In genomic region chr4:102255295-102255670, GRCm38 (mm10) we compare ENCODE assay signal across 9 mouse cellular contexts.
DNase-seq lines count a peak whose midpoint lies in the region; ATAC-seq and TF ChIP-seq lines count a peak whose summit lies in the region.
"Had no signal": no experiment of that assay in that cellular context is flagged by ENCODE, and none has a peak within 500 bp of the region (broad histone marks: within the 10 kb centered on the region; RNA-seq: fewer than 3 reads in every experiment).

No protein-coding gene starts in this region.

- H3K27ac ChIP-seq in heart, adult 2 months = peak overlapping the region; percentile 73
- H3K27ac ChIP-seq in hindbrain, embryonic 11.5 days (ENCODE audit: low read depth, low read length) = peak overlapping the region; percentile 56
- peak overlapping the region; percentile 70 for H3K27ac ChIP-seq in midbrain, embryonic 12.5 days (replicated peaks)

- no peak for TF ChIP-seq EP300 in heart, adult 2 months (IDR thresholded peaks at IDR 0.05; ENCODE audit: insufficient read depth, low read depth, low read length)

- H3K4me1 ChIP-seq in heart, adult 2 months (ENCODE audit: control insufficient read depth, insufficient read depth, low read length) = peaks cover 1% of the 10 kb centered on the region; the same call in 1 of the 2 replicates
- H3K4me1 ChIP-seq in hindbrain, embryonic 11.5 days (replicated peaks; ENCODE audit: control insufficient read depth, insufficient read depth, low read length) = 0 out of 2 replicates have a peak, but pooled peaks cover 2% of the 10 kb centered on the region
- peaks cover 13% of the 10 kb centered on the region for H3K4me1 ChIP-seq in midbrain, embryonic 12.5 days

- no peaks in the 10 kb centered on the region for H3K27me3 ChIP-seq in heart, adult 2 months (ENCODE audit: control insufficient read depth, insufficient read depth, low read length)
- no peaks in the 10 kb centered on the region for H3K27me3 ChIP-seq in hindbrain, embryonic 11.5 days (ENCODE audit: control insufficient read depth, insufficient read depth, low read length)
- no peaks in the 10 kb centered on the region for H3K27me3 ChIP-seq in midbrain, embryonic 12.5 days

- H3K4me3 ChIP-seq in heart, adult 2 months = peak overlapping the region; percentile 48
- H3K4me3 ChIP-seq in hindbrain, embryonic 11.5 days (ENCODE audit: low read depth, low read length) = peak overlapping the region; percentile 30
- peak overlapping the region; percentile 40 for H3K4me3 ChIP-seq in midbrain, embryonic 12.5 days

- peak; percentile 39; the same call in 1 of the 2 replicates for ATAC-seq in hindbrain, embryonic 11.5 days (ENCODE audit: low FRiP score)
- ATAC-seq in midbrain, embryonic 12.5 days (ENCODE audit: low FRiP score, low read depth) = peak; percentile 34; the same call in 1 of the 2 replicates
- no peak for ATAC-seq in megakaryocyte-erythroid progenitor cell, adult 5-6 weeks (replicated peaks; ENCODE audit: low FRiP score, low TSS enrichment, poor library complexity, severe bottlenecking)

- no peaks in the 10 kb centered on the region for H3K9me3 ChIP-seq in hindbrain, embryonic 11.5 days (ENCODE audit: control insufficient read depth, low read length)
- H3K9me3 ChIP-seq in midbrain, embryonic 12.5 days = no peaks in the 10 kb centered on the region

- H3K9ac ChIP-seq in heart, adult 2 months (ENCODE audit: low read depth, low read length) = peak overlapping the region; percentile 26
- H3K9ac ChIP-seq in hindbrain, embryonic 11.5 days (ENCODE audit: low read depth, low read length) = peak overlapping the region; percentile 49; the same call in 1 of the 2 replicates
- peak overlapping the region; percentile 39 for H3K9ac ChIP-seq in midbrain, embryonic 12.5 days (replicated peaks)

- peak overlapping the region; percentile 46 for H3K4me2 ChIP-seq in hindbrain, embryonic 11.5 days (replicated peaks; ENCODE audit: low read depth, low read length)
- H3K4me2 ChIP-seq in midbrain, embryonic 12.5 days (replicated peaks) = peak overlapping the region; percentile 64

- no peak for TF ChIP-seq CTCF in heart, adult 2 months (IDR thresholded peaks at IDR 0.05)
- no peak for TF ChIP-seq CTCF in brain, embryonic 14.5 days (IDR thresholded peaks at IDR 0.05; ENCODE audit: borderline replicate concordance, extremely low read depth, insufficient read depth, insufficient read length)

- DNase-seq in heart, adult 2 months = no peak
- no peak for DNase-seq in heart, postnatal 25 days (ENCODE audit: low spot score)
- DNase-seq in brain, embryonic 14.5 days (ENCODE audit: low read depth) = peak; percentile 59
- no peak for DNase-seq in hindbrain, embryonic 11.5 days (ENCODE audit: low spot score)
- DNase-seq in layer of hippocampus, postnatal 14 days (ENCODE audit: low spot score in 2 of 2) = no peak
- no peak for DNase-seq in c-Kit-positive CD71-positive TER-119-positive erythroid progenitor cells, embryonic 14.5 days (ENCODE audit: low spot score)
- DNase-seq: adrenal gland, adult 8-10 months had no signal

- intact Hi-C loops in heart, adult 2 months (cut with DNase I) = no loop called here
- intact Hi-C loops in heart, postnatal 25 days (cut with DNase I) = loop anchor here (10.0 kb wide), 1 partner anchor 190 kb away; no protein-coding TSS in a partner anchor

- no peaks in the 10 kb centered on the region for H3K79me2 ChIP-seq in heart, adult 2 months (replicated peaks; ENCODE audit: control insufficient read depth, insufficient read depth, low read length)

- no peaks in the 10 kb centered on the region for H3K36me3 ChIP-seq in heart, adult 2 months (ENCODE audit: control insufficient read depth, insufficient read depth, low read length)
- no peaks in the 10 kb centered on the region for H3K36me3 ChIP-seq in hindbrain, embryonic 11.5 days (ENCODE audit: control insufficient read depth, insufficient read depth, low read length)
- H3K36me3 ChIP-seq in midbrain, embryonic 12.5 days = no peaks in the 10 kb centered on the region

- no peak for TF ChIP-seq POLR2A in heart, adult 2 months (IDR thresholded peaks at IDR 0.05; ENCODE audit: insufficient read depth, low read depth, low read length)
- no peak for TF ChIP-seq POLR2A in brain, embryonic 14.5 days (IDR thresholded peaks at IDR 0.05; ENCODE audit: borderline replicate concordance, extremely low read depth, insufficient read depth, insufficient read length, poor library complexity, severe bottlenecking)

- WGBS in heart, adult 2 months = 27% methylated on average over 9 of the region's 9 CpGs
- WGBS in hindbrain, embryonic 11.5 days = 35% methylated on average over 9 of the region's 9 CpGs
- WGBS in midbrain, embryonic 12.5 days = 12% methylated on average over 9 of the region's 9 CpGs
